Mouse (Mus musculus): ENCODE results near the gene Lsm14b. TPM values are rescaled to one million over a fixed set of nuclear protein-coding genes. Genes with fewer than 3 reads are reported as not detected.

The Lsm14b gene
- polyA plus RNA-seq, 1 experiment from 2014 or later, result 7.0 TPM

GRCm38 (mm10) chr2:180047580-180047979 is 22.8 kb downstream of the Lsm14b start:
- no peaks in the 10 kb centered on the region; the same call in 1 of the 2 replicates for H3K9me3 ChIP-seq (ENCODE audit: low read length)
- ATAC-seq (ENCODE audit: low FRiP score, low TSS enrichment), result no peak
- H3K4me3 ChIP-seq (ENCODE audit: low read length), result no peak overlapping the region
- no peak overlapping the region for H3K27ac ChIP-seq (ENCODE audit: low read length)
- peaks cover 6% of the 10 kb centered on the region for H3K36me3 ChIP-seq (ENCODE audit: insufficient read depth, low read length)
- 85% methylated on average over 3 of the region's 3 CpGs for WGBS
- H3K4me2 ChIP-seq (replicated peaks; ENCODE audit: low read depth, low read length), result no peak overlapping the region
- no peaks in the 10 kb centered on the region for H3K27me3 ChIP-seq (ENCODE audit: insufficient read depth, low read length)
- no peak overlapping the region for H3K9ac ChIP-seq (replicated peaks; ENCODE audit: low read length)
- H3K4me1 ChIP-seq (ENCODE audit: insufficient read depth, low read length), result peaks cover 14% of the 10 kb centered on the region

GRCm38 (mm10) chr2:180047980-180048635 is 23.3 kb downstream of the Lsm14b start:
- no peaks in the 10 kb centered on the region for H3K27me3 ChIP-seq (ENCODE audit: insufficient read depth, low read length)
- peaks cover 14% of the 10 kb centered on the region for H3K4me1 ChIP-seq (ENCODE audit: insufficient read depth, low read length)
- no peak overlapping the region for H3K9ac ChIP-seq (replicated peaks; ENCODE audit: low read length)
- H3K9me3 ChIP-seq (ENCODE audit: low read length), result no peaks in the 10 kb centered on the region; the same call in 1 of the 2 replicates
- H3K4me2 ChIP-seq (replicated peaks; ENCODE audit: low read depth, low read length), result no peak overlapping the region
- no peak overlapping the region for H3K4me3 ChIP-seq (ENCODE audit: low read length)
- no peak for ATAC-seq (ENCODE audit: low FRiP score, low TSS enrichment)
- H3K36me3 ChIP-seq (ENCODE audit: insufficient read depth, low read length), result peaks cover 9% of the 10 kb centered on the region
- WGBS, result 95% methylated on average over 18 of the region's 18 CpGs
- no peak overlapping the region for H3K27ac ChIP-seq (ENCODE audit: low read length)

GRCm38 (mm10) chr2:180050986-180051385 is 26.2 kb downstream of the Lsm14b start:
- no peaks in the 10 kb centered on the region; the same call in 1 of the 2 replicates for H3K9me3 ChIP-seq (ENCODE audit: low read length)
- no peaks in the 10 kb centered on the region for H3K27me3 ChIP-seq (ENCODE audit: insufficient read depth, low read length)
- peak; percentile 72; the same call in 1 of the 2 replicates for ATAC-seq (ENCODE audit: low FRiP score, low TSS enrichment)
- 26% methylated on average over 5 of the region's 5 CpGs for WGBS
- no peak overlapping the region for H3K4me3 ChIP-seq (ENCODE audit: low read length)
- H3K4me2 ChIP-seq (replicated peaks; ENCODE audit: low read depth, low read length), result no peak overlapping the region
- H3K36me3 ChIP-seq (ENCODE audit: insufficient read depth, low read length), result peaks cover 26% of the 10 kb centered on the region
- H3K27ac ChIP-seq (ENCODE audit: low read length), result no peak overlapping the region
- no peak overlapping the region for H3K9ac ChIP-seq (replicated peaks; ENCODE audit: low read length)
- no peaks in the 10 kb centered on the region for H3K4me1 ChIP-seq (ENCODE audit: insufficient read depth, low read length)

GRCm38 (mm10) chr2:180051986-180052733 is 27.4 kb downstream of the Lsm14b start:
- no peak overlapping the region for H3K4me3 ChIP-seq (ENCODE audit: low read length)
- no peak for ATAC-seq (ENCODE audit: low FRiP score, low TSS enrichment)
- no peaks in the 10 kb centered on the region; the same call in 1 of the 2 replicates for H3K9me3 ChIP-seq (ENCODE audit: low read length)
- H3K27ac ChIP-seq (ENCODE audit: low read length), result no peak overlapping the region
- no peak overlapping the region for H3K4me2 ChIP-seq (replicated peaks; ENCODE audit: low read depth, low read length)
- no peaks in the 10 kb centered on the region for H3K27me3 ChIP-seq (ENCODE audit: insufficient read depth, low read length)
- 86% methylated on average over 14 of the region's 14 CpGs for WGBS
- H3K4me1 ChIP-seq (ENCODE audit: insufficient read depth, low read length), result no peaks in the 10 kb centered on the region
- peaks cover 33% of the 10 kb centered on the region for H3K36me3 ChIP-seq (ENCODE audit: insufficient read depth, low read length)
- H3K9ac ChIP-seq (replicated peaks; ENCODE audit: low read length), result no peak overlapping the region

DNA sequence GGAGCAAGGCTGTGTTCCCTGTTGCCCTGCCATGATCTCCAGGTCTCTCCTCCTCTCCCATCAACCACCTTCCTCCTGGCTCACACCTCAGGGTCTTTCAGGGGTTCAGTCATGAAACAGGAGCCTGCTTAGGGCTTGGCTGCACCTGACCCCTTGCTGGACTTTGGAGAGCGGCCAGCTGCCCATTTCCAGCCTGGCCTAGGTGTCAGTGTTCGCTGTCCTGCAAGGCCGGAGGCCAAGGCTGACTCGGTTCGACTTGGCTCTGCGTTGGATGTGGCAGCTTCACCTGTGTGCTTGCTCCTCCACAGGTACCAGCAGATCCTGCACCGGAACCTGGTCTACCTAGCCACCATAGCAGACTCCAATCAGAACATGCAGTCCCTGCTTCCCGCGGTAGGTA is 28.2 kb downstream of the Lsm14b start:
- Histone ChIP-seq H3K4me3 (ENCODE audit: low read length) (no peak overlapping the region), H3K9me3 (ENCODE audit: low read length) (no peaks in the 10 kb centered on the region), H3K4me2 (replicated peaks; ENCODE audit: low read depth, low read length) (no peak overlapping the region), H3K9ac (replicated peaks; ENCODE audit: low read length) (no peak overlapping the region), H3K36me3 (ENCODE audit: insufficient read depth, low read length) (peaks cover 35% of the 10 kb centered on the region), H3K27me3 (ENCODE audit: insufficient read depth, low read length) (no peaks in the 10 kb centered on the region), H3K4me1 (ENCODE audit: insufficient read depth, low read length) (no peaks in the 10 kb centered on the region), H3K27ac (ENCODE audit: low read length) (no peak overlapping the region)
- WGBS, result 96% methylated on average over 9 of the region's 9 CpGs
- ATAC-seq (ENCODE audit: low FRiP score, low TSS enrichment), result no peak

GRCm38 (mm10) chr2:180063338-180064131 is 38.7 kb downstream of the Lsm14b start:
- peaks cover 55% of the 10 kb centered on the region for H3K36me3 ChIP-seq (ENCODE audit: insufficient read depth, low read length)
- ATAC-seq (ENCODE audit: low FRiP score, low TSS enrichment), result no peak
- H3K27me3 ChIP-seq (ENCODE audit: insufficient read depth, low read length), result no peaks in the 10 kb centered on the region
- H3K4me2 ChIP-seq (replicated peaks; ENCODE audit: low read depth, low read length), result no peak overlapping the region
- no peaks in the 10 kb centered on the region for H3K4me1 ChIP-seq (ENCODE audit: insufficient read depth, low read length)
- H3K9me3 ChIP-seq (ENCODE audit: low read length), result no peaks in the 10 kb centered on the region
- H3K9ac ChIP-seq (replicated peaks; ENCODE audit: low read length), result no peak overlapping the region
- no peak overlapping the region for H3K27ac ChIP-seq (ENCODE audit: low read length)
- WGBS, result 93% methylated on average over 11 of the region's 11 CpGs
- H3K4me3 ChIP-seq (ENCODE audit: low read length), result no peak overlapping the region

- peak; percentile 69; the same call in 1 of the 2 replicates for ATAC-seq (ENCODE audit: low FRiP score, low TSS enrichment)
- H3K27ac ChIP-seq (ENCODE audit: low read length), result peak overlapping the region; percentile 84
Measured at GRCm38 (mm10) chr2:180069770-180070480, 45.1 kb downstream of the Lsm14b start.

DNA sequence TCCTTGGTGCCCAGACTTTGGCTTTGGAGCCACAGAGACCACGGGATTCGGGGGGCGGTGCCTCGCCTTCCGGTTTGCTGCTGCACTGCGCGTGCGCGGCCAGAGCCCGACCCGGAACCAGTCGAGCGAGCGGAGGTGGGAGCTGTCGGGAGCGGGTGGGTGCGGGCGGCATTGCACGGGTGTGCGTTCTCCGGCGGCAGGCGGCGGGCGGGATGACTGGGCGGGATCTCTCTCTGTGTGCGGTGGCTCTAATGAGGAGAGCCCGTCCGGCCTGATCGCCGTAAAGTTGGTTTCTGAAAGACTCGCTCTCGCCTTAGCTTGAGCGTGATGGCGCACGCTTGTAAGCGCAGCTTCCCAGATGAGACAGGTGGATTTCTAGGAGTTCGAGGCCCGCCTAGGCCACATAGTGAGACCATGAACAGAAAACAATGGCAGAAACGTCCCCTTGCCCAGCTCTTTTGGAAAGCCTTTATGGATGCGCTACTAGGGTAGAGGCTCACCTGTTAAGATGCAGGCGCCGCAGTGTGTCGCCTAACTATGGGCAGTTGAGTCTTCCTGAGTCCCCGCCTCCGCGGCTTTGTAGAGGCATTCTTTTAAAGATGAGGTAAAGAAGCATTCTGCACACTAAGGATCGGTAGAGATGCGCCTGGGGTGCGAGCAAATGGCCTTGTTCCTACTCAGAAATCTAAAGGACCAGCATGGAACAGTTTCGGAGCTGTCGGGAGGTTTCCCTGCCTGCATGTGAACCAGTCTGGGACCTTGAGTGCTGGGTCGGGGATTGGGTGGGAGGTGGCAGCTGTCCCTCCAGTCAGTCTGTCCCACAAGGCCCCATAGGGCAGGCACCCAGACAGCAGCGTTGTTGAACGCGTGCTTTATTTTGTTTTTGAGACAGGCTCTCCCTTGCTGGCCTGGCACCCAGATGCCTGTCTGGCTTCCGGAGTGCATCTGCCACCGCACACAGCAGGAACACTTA is 46.0 kb downstream of the Lsm14b start, which contains the start of gene Mtg2:
Gene Mtg2 (plus strand): TSS at position 108 of the 973 bp plus-strand sequence.
- Histone ChIP-seq H3K9me3 (ENCODE audit: low read length) (no peaks in the 10 kb centered on the region), H3K4me2 (replicated peaks; ENCODE audit: low read depth, low read length) (peak within 1 kb of the TSS; percentile 96), H3K4me3 (ENCODE audit: low read length) (peak within 1 kb of the TSS; percentile 86), H3K36me3 (ENCODE audit: insufficient read depth, low read length) (peaks cover 8% of the 10 kb centered on the region; the same call in 1 of the 2 replicates), H3K4me1 (ENCODE audit: insufficient read depth, low read length) (peaks cover 9% of the 10 kb centered on the region), H3K9ac (replicated peaks; ENCODE audit: low read length) (peak within 1 kb of the TSS; percentile 85), H3K27ac (ENCODE audit: low read length) (peak within 1 kb of the TSS; percentile 84), H3K27me3 (ENCODE audit: insufficient read depth, low read length) (no peaks in the 10 kb centered on the region)
- 4% methylated on average over 55 of the region's 58 CpGs for WGBS
- ATAC-seq (ENCODE audit: low FRiP score, low TSS enrichment), result peak; percentile 98

More at GRCm38 (mm10) chr2:180069770-180070480, 45.1 kb downstream of the Lsm14b start:
- H3K4me2 ChIP-seq (replicated peaks; ENCODE audit: low read depth, low read length), result peak overlapping the region; percentile 96
- peak overlapping the region; percentile 86 for H3K4me3 ChIP-seq (ENCODE audit: low read length)
- peak overlapping the region; percentile 85 for H3K9ac ChIP-seq (replicated peaks; ENCODE audit: low read length)
- 33% methylated on average over 20 of the region's 20 CpGs for WGBS
- no peaks in the 10 kb centered on the region for H3K9me3 ChIP-seq (ENCODE audit: low read length)
- peaks cover 9% of the 10 kb centered on the region for H3K4me1 ChIP-seq (ENCODE audit: insufficient read depth, low read length)
- H3K36me3 ChIP-seq (ENCODE audit: insufficient read depth, low read length), result peaks cover 8% of the 10 kb centered on the region; the same call in 1 of the 2 replicates
- no peaks in the 10 kb centered on the region for H3K27me3 ChIP-seq (ENCODE audit: insufficient read depth, low read length)
